Comparison of ENCODE assay signal across 20 mouse cellular contexts in the genomic region with DNA sequence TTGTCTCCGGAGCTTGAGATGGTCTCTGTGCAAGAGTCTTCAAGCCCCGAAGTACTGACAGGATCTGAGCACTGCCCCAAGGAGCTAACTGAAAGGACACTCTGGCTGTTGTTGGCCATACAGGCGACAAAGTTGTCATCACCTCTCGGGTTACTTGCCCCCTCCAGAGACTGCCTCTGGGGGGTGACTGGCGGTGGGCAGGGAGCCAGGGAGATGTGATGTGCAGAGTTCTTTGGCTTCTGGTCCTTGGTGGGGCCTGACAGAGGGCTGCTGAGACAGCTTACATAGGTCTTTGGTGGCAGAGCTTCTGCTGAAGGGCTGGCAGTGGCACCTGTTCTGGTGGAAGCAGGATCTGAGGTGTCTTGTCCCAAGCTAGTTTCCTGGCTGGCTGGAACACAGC.
"Had no signal": no experiment of that assay in that cellular context is flagged by ENCODE, and none has a peak within 500 bp of the region (broad histone marks: within the 10 kb centered on the region; RNA-seq: fewer than 3 reads in every experiment).

No protein-coding gene starts in this region.

- H3K4me3 ChIP-seq: left cerebral cortex, adult 2 months; liver, embryonic 13.5 days; midbrain, embryonic 12.5 days; midbrain, embryonic 15.5 days; neural tube, embryonic 12.5 days; neural tube, embryonic 15.5 days; stomach, embryonic 15.5 days had no signal

- H3K27me3 ChIP-seq: liver, embryonic 13.5 days; midbrain, embryonic 12.5 days; midbrain, embryonic 15.5 days; neural tube, embryonic 12.5 days; neural tube, embryonic 15.5 days; stomach, embryonic 15.5 days had no signal

- DNase-seq: kidney, postnatal 10 days; kidney, postnatal 36 days; layer of hippocampus, postnatal 36 days; liver, embryonic 13.5 days; lung, adult 2 months; lung, postnatal 14 days; right cerebral cortex, adult 18-20 months; right cerebral cortex, postnatal 14 days; right cerebral cortex, postnatal 4 days; spleen, adult 18-20 months; thymus, adult 2 months; thymus, postnatal 14 days; thymus, postnatal 4 days had no signal

- H3K9ac ChIP-seq: liver, embryonic 13.5 days; midbrain, embryonic 12.5 days; midbrain, embryonic 15.5 days; neural tube, embryonic 12.5 days; neural tube, embryonic 15.5 days; stomach, embryonic 15.5 days had no signal

- H3K4me2 ChIP-seq: liver, embryonic 13.5 days; midbrain, embryonic 12.5 days; midbrain, embryonic 15.5 days; neural tube, embryonic 12.5 days; neural tube, embryonic 15.5 days; stomach, embryonic 15.5 days had no signal

- H3K9me3 ChIP-seq: liver, embryonic 13.5 days; midbrain, embryonic 12.5 days; midbrain, embryonic 15.5 days; neural tube, embryonic 12.5 days; neural tube, embryonic 15.5 days; stomach, embryonic 15.5 days had no signal

- H3K27ac ChIP-seq: left cerebral cortex, adult 2 months; liver, embryonic 13.5 days; macrophage; midbrain, embryonic 12.5 days; midbrain, embryonic 15.5 days; neural tube, embryonic 12.5 days; neural tube, embryonic 15.5 days; stomach, embryonic 15.5 days had no signal

- ATAC-seq: midbrain, embryonic 15.5 days had no signal
